Mouse (Mus musculus) gastrocnemius, postnatal 25 days (tissue): ENCODE data around the gene Slc10a6. TPM values are rescaled to one million over a fixed set of nuclear protein-coding genes. Genes with fewer than 3 reads are reported as not detected.

Experiments
- DNase-seq: peaks from one replicate; pipeline ENCODE4 v3.0.0; 2022
- long read RNA-seq, 2 experiments: library from polyadenylated mRNA; stranded (forward); transcript quantifications; one replicate each; pipeline ENCODE4 v2.0.0; 2021
- total RNA-seq, 2 experiments: library from RNA; stranded (reverse); gene quantifications; 1 replicate in 1 of 2; 2 replicates in 1 of 2; pipeline ENCODE4 v1.2.3; 2021

The Slc10a6 gene
- total RNA-seq, result 1 to 10 TPM in 1 of 2 experiments, under 1 TPM in 1; 0.82 to 1.7 TPM
- long read RNA-seq, experiment 1, partial matches to known transcripts, result 0 of 1 reads
- long read RNA-seq, experiment 1, other reads (novel, unspliced or antisense), result 0 of 1 reads
- long read RNA-seq, experiment 2, partial matches to known transcripts, result 0 of 2 reads
- long read RNA-seq, experiment 2, other reads (novel, unspliced or antisense), result 0 of 2 reads

DNA sequence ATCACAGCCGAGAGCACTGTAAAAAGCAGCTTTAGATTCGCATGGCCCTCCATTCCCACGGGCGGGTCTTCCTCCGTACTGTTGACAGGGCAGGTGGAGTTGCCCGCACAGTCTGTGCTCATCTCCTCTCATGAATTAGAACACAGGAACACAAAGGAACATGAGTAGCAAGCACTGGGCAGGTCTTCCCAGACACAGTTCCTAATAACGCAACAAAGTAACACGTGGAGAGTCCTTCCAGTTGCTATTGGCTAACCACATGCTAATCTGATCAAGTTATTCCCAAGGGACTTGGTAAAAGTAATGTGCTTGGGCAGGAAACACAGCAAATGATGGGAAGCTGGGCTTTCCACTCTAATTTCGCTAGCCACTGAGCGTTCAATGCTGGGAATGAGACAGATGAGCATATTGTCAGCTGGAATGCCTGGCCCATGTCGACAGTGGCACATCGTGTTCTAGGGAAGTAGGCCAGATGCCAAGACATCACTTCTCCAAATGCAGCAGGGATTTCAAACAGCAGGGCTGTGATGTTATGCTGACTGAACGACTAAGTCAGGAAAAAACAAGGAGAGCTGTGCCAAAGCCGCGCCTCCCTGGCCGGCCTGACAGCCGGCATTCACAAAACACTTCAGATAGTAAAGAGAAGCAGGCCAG is at the start of gene Slc10a6:
TSS of gene Slc10a6 (minus strand) at position 293 of the 654 bp plus-strand sequence.
- peak; percentile 92 for DNase-seq

DNA sequence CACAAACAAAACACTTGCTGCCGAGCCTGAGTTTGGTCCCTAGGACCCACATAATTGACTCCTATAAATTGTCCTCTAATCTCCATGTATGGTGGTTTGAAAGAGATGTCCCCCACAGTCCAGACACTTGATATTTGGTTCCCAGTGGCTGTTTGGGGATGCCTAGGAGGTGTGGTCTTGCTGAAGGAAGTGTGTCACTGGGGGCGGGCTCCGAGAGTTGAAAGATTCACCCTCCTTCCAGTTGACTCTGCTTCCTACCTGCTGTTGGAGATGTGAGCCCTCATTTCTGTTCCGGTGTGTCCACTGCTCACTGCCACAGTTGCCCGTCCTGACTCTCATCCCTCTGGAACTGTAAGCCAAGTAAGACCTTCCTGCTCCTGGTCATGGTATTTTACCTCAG is 49.8 kb upstream of the Slc10a6 start:
- no peak for DNase-seq

DNA sequence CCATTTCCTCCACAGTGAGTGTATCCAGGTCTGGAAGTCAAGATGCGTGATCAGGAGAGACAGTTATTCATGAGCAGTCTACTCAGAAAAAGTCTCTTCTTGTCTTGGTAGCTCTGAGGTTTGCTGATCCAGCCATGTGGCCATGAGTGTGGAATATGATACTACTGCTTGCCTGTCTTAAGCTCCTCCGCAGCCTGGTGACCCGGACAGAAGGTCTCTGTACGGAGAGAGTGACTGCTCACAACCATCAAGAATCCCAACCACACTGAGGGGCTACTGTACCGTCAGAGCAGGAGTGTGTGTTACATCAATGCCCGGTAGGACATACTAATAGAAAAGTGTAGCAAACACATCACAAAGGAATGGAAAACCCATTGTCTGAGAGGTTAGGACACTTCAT is 48.7 kb upstream of the Slc10a6 start:
- DNase-seq, result no peak

DNA sequence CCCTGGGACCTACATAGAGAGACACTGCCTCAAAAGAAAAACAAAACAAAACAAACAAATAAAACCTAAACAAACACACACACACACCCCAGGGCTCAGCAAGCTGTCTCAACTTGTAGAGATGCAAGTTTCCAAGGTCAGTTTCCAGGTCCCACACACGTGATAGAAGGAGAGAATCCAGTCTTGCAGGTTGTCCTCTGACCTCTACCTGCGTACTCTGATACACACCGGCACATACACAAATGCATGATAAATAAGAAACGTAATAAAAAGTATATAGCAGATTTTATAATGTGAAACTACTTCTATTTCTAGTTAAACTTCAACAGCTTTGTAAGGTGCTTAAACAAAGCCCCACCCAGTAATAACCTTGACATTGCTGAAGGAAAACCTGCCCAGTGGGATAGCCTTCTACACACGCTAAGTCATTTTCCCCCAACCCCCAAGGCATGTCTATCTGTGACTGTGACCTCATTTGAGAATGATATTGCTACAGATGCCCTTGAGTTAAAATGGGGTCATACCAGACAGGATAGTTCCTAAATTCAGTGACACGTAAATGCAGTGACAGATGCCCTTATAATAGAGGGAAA is 47.2 kb upstream of the Slc10a6 start:
- no peak for DNase-seq

DNA sequence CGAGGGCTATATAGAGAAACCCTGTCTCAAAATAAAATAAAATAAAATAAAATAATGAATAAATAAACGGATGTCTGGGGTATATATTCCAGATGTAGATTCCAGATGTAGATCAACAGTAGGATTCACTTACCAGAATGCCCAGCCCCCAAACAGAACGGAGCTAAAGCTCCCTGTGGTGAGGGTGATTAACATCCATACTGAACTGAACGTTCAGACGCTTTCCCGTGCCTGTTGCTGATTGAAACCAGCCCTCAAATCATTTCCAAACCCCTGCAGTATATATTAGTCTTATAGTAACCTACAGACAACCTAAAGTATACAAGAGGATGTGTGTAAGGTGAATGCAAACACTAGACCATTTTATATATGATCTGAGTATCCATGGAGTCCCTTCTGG is 45.3 kb upstream of the Slc10a6 start:
- DNase-seq, result no peak

DNA sequence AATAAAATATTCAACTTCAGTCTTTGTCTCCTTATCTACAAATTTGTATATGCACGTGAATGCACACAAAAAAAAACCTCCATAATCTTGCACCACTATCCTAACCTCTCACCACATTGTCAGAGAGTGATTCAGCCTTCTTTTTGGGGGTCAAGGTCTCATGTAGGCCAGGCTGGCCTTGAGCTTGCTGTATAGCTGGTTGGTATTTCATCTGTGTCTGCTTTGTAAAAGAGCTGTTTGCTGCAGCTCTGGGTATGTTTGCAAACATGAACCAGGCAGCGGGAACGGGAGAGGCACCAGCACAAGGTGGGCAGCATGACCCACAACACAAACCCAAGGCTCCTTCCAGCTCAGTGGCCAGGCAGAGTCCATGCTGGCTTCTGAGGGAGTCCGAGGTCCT is 44.4 kb upstream of the Slc10a6 start:
- no peak for DNase-seq

DNA sequence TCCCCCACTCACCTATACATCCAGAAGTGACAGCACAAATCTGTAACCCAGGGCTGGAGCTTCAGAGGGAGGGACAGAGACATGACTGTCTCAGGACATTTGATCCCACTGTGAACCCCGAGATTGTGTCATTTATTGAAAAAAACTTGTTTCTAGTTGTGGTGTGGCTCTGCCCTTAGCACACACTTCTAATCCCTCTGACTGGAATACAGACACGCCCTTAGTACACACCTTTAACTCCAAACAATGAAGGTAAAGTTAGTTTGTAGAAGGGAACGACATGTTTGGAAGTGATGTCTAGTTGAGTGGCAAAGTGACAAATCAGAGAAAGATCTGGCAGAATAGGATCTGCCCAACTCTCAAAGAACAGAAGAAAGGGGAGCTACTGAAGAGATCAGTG is 42.7 kb upstream of the Slc10a6 start:
- DNase-seq, result no peak

DNA sequence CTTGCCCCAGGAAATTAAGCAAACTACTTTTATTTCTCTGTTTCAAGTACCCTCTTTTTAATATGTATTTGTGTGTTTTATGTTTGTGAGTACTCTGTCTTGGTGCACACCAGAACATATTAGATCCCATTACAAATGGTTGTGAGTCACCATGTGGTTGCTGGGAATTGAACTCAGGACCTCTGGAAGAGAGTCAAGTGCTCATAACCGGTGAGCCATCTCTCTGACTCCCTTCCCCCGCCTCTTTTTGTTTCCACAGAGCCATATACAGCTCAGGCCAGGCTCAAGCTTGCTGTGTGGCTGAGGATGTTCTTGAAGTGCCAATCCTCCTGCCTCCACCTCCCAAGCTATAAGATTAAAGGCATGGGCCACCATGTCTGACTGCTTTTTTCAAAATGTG is 36.7 kb upstream of the Slc10a6 start:
- no peak for DNase-seq

DNA sequence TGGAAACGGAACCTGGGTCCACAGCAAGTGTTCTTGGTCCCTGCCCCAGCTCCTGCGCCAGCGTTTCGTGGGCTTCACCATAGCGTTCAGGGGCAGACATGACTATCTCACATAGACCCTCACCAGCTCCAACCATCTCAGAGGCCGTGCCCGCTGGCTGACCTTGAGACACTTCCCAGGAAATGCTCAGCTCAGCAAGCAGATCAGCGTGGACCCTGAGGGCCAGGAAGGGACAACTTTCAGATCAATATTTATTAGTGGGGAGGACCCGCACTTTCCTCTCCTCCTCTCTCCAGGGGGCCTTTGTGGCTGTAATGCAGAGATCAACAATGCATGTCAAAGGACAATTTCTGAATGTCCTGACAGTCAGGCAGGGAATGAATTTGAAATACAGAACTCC is 35.7 kb upstream of the Slc10a6 start:
- DNase-seq, result no peak

DNA sequence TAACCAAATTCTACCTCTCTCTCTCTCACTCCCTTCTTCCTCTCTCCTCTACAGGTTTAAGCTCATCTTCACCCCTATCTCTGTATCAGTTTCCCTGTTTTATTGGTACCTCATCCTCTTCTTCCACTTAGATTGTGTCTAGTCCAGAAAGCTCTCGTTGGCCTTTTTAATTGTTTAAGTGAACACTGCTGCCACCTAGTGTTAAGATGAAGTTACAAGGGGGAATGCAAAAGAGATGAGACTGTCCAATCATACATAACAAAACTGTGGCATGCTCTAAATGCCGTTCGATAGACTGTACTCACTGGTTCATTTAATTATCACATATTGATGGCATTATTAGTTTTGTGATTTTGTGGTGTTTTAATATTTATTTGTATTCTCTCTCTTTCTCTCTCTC is 30.4 kb upstream of the Slc10a6 start:
- DNase-seq, result no peak

DNA sequence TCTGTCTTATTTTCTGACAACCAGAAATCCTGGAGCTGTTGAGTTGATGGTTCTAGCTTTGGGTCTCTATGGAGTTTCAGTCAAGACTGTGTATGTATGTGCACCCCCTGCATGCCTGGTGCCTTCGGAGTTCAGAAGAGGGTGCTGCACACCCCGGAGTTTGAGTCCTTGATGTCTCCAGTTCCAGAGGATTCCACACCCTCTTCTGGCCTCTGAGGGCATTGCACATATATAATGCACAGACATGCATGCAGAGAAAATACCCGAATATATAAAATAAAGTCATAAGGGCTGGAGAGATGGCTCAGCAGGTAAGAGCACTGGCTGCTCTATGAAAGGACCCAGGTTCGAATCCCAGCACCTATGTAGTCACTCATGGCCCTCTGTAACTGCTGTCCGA is 29.7 kb upstream of the Slc10a6 start:
- no peak for DNase-seq

DNA sequence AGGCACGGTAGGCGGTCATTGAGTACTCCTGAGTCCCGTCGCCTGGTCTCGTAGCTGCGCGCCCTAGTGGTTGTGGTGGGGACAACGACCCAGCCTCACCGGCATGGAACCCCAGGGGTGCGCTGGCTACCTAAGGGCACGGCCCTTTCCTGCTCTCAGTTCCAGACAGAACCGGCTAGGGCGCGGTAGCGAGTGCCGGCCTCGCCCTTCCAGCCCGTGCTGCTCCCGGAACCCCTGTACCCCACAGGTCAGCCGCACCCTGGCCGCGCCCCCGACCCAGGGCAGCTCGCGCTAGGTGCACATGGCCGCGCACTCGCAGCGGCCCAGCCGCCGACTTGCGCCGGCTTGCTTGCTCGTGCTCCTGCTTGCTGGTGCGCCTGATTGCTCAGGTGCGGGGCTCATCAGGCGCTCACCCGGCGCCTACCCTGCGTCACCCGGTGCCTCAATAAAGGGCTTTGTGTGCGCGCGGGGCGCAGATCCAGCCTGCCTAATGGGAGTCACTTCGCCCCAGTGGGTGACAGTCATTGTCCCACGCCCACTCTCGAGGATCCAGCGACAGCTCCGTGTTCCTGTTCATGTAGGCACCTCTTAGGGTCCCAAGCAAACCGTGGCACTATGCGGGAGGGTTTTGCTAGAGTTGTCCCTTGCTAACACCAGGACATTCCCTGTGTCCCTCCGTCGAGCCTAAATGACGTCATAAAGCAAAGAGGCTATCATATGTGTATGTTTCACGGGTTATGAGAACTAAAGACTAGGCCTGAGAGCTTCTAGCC is 26.3 kb upstream of the Slc10a6 start, which contains the start of gene 1700016H13Rik:
TSS of gene 1700016H13Rik (minus strand) at position 665 of the 773 bp plus-strand sequence.
- DNase-seq, result peak; percentile 59

DNA sequence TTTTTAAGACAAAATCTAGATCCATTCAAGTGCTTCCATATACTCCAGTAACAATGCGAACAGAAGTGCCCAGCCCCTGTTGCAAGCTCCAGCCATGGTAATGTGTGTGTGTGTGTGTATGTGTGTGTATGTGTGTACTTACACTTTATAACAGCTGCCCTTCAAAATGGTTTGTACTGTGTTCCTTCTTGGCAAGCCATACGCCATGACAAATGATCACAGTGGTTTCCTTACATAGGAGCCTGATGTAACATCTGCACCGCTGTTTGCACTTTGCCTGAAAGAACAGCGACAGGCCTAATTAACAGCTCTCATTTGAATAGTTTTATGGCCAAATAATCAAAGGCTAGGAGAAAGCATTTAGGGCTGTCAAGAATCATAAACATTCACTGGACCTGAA is 25.6 kb upstream of the Slc10a6 start:
- no peak for DNase-seq

DNA sequence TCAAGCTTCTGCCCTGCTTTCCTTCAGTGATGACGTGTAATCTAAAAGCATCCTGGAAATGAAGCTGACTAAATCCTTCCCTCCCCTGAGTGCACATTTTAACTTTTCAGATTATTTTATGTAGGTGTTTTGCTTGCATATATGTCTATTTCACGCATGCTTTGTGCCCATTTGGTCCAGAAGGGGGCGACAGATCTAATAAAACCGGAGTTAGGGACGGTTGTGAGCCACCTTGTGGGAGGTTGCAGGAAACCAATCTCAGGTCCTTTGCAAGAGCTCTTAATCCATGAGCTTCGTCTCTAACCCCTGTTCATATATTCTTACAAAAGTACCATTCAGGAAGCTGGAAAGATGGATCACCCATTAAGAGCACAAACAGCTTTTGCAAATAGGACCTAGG is 25.0 kb upstream of the Slc10a6 start:
- DNase-seq, result no peak

DNA sequence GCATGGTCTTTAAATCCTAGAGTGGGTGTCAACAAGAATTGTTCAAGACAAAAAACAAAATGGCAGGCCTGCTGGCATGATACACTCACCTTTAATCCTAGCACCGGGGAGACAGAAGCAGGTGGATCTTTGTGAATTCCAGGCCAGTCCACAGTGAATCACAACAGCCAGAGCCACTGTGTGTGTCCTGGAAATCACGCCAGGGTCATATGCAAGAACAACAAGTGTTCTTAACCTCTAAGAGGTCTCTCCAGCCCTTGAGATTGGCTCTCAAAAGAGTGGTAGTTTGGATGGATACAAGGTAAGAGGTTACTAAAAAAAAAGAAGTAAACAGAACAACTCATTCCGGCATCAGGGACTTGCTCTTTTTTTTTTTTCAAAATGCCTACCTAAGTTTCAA is 18.1 kb upstream of the Slc10a6 start:
- no peak for DNase-seq

DNA sequence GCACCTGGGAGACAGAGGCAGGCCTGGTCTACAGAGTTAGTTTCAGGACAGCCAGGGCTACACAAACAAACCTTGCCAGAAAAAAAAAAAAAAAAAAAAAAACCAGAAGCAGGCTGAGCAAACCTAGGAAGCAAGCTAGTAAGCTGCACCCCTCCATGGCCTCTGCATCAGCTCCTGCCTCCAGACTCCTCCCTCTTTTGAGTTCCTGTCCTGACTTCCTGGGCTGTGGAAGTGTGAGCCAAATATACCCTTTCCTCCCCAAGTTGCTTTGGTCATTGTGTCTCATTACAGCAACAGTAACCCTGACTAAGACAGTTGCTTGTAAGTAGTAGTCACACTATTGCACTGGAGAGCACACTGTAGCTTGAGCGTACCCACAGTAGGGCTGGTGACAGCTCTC is 15.0 kb upstream of the Slc10a6 start:
- DNase-seq, result no peak

DNA sequence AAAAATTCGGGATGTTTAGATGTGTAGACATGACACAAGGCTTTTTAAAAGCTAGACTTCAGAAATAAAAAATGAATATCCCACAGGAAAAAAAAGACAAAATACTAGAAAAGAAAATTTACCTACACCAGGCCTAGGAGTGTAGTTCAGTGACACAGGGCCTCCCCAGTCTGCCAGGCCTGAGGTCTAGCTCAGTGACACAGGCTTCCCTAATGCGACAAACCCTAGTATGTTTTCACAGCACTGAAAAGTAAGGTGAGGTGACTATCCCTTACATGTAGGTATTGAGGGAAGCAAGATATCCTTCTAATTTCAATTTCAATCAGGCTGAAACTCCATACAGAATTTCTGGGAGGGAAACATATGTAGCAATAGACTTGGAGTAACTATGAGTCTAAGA is 8.0 kb upstream of the Slc10a6 start:
- DNase-seq, result no peak

DNA sequence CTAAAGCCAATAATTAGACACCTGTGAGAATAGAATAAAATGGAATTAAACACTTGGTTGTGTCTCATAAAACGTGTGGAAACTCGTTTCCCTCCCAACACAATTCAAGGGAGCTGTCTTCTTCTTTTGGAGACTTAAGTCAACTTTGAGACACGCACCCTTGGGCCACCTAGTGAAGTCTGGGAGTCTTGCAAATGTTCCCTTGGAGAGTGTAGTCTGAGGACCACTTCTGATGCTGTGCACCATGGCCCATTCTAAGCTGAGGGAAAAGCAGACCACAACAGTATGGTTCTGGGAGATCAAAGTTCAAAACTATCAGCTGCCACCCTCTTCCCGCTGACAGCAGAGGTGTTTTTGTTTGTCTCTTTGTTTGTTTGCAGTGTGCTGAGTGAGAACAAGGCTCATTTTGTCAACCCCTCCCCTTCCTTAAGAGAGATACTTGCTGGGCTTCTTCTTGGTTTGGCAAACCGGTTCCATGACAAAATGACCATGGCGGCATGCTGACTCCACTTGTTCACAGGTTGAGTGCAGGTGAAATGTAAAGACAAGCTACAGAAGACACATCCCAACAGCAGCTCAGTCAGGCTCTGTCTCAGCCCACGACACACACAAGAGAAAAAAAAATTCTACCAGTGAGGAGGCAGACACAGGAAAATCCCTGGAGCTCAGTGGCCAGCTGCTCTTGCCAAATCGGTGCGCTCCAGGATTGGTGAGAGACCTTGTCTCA is 814 bp upstream of the Slc10a6 start:
- DNase-seq, result no peak

DNA sequence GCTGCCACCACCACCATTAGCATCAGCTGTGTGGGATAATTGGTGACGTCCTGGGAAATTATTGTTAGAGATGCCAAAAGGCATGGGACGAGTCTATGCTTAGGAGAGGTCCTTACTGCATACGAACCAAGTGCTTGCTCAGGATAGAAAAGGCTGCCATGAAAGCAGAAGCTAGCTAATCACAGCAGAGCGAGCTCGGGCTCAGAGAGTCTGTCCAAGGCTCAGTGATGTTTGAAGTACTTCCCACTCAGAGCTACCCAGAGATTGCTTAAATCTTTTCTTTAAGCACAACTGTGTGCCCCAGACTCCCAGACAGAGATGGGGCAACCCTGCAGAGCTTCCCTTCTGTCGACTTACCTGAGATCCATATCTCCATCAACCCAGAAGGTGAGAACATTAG is 704 bp downstream of the Slc10a6 start:
- DNase-seq, result no peak

DNA sequence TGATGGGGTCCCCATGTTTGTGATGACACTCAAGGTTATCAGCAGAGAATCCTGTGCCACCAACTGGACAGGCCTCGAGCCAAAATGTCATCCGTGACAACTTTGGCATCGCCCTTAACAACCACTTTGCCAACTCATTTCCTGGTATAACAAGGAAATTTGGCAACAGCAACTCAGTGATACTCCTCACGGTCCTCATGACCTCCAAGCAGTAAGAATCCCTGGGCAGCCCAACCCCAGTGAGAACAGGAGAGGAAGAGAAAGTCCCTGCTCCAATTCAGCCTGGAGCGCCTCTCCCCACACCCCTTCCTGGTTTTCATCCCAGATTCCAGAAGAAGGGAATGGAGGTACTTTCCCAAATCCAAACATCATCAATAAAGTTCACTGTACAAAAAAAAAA is 4.4 kb downstream of the Slc10a6 start:
- no peak for DNase-seq

DNA sequence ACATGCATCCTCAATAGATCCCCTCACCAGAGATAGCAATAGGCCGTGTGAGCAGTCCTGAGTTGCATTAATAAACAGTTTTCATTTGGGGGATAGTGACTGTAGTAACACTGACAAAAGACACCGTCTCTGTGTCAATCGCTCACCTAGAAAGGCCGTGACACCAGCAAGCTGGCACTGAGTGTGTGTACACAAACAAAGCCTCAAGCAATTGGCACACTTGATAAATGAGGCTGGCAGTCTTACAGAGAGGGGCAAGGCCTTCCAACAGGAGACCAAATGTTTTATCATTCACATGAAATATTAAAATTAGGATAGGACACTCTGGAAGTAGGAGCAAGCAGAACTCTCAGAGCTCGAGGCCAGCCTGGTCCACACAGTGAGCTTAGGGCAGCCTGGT is 6.9 kb downstream of the Slc10a6 start:
- DNase-seq, result no peak

DNA sequence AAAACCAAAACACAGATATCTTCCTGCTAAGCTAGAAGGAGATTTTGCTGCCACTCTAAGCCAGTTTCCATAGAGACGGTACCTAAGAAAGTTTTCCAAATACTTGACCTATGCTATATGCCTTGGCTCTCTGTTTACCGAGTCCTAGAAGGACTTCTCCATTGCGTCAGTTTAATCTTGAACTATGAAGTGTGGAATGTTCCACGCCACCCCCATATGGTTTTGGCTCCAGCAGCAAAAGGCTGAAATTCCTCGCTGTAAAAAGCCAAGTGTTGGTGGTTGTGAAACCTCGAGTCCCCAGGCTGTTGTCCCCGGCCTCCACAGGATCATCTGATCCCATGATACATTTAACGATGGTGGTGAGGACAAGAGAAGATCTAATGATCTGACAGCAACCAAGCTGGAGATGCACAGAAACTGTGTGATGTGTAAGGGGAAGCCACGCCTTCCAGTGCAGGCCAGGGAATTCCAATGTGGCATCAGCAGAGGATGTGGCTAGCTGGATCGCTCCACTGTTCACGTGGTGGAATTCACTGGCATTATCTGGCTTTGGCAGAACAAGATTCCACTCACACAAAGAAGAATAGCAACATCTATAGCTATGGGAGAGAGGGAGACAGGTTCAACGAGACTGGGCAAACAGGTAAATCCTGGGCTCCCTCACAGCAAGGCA is 8.8 kb downstream of the Slc10a6 start:
- peak; percentile 39 for DNase-seq
